Mouse (Mus musculus) hindbrain, embryonic 14.5 days (tissue): ENCODE data around the gene Sac3d1. TPM values are rescaled to one million over a fixed set of nuclear protein-coding genes. Genes with fewer than 3 reads are reported as not detected.
A peak's percentile ranks its signal among the peaks of the same experiment; 100 is the strongest.

Source experiments
- ATAC-seq: fragments of 200-750 bp; cut with Nextera tagmentation; 2 replicates; pipeline ENCODE4 v1.8.0; 2017; ENCODE audit warnings: moderate number of reproducible peaks, mild to moderate bottlenecking, moderate TSS enrichment, moderate library complexity; ENCODE audit not compliant: low FRiP score
- DNase-seq: peaks from one replicate; pipeline ENCODE4 v3.0.0-alpha.2; 2015; ENCODE audit warnings: low spot score
- H3K27ac ChIP-seq: fragments of 300-500 bp; sonication (generic); 2 replicates; pipeline ENCODE4 v1.5.1; 2014; ENCODE audit warnings: mild to moderate bottlenecking, moderate library complexity
- H3K27me3 ChIP-seq: fragments of 300-500 bp; sonication (generic); 2 replicates; pipeline ENCODE4 v1.6.1; 2014; ENCODE audit warnings: mild to moderate bottlenecking, low read length, mixed read lengths; ENCODE audit not compliant: control insufficient read depth, insufficient read depth
- H3K36me3 ChIP-seq: fragments of 300-500 bp; sonication (generic); replicated peaks from 2 replicates; pipeline ENCODE4 v1.6.1; 2014; ENCODE audit not compliant: control insufficient read depth, insufficient read depth
- H3K4me1 ChIP-seq: fragments of 300-500 bp; sonication (generic); replicated peaks from 2 replicates; pipeline ENCODE4 v1.6.1; 2014; ENCODE audit warnings: antibody characterized with exemption, low read length, mixed read lengths; ENCODE audit not compliant: control insufficient read depth, insufficient read depth
- H3K4me2 ChIP-seq: fragments of 300-500 bp; sonication (generic); replicated peaks from 2 replicates; pipeline ENCODE4 v1.6.1; 2014; ENCODE audit warnings: mild to moderate bottlenecking, moderate library complexity
- H3K4me3 ChIP-seq: fragments of 300-500 bp; sonication (generic); replicated peaks from 2 replicates; pipeline ENCODE4 v1.5.1; 2014; ENCODE audit warnings: mild to moderate bottlenecking, low read length
- H3K9ac ChIP-seq: fragments of 300-500 bp; sonication (generic); 2 replicates; pipeline ENCODE4 v1.6.1; 2014
- H3K9me3 ChIP-seq: fragments of 300-500 bp; sonication (generic); 2 replicates; pipeline ENCODE4 v1.6.1; 2016; ENCODE audit warnings: low read length; ENCODE audit not compliant: control insufficient read depth
- WGBS: fragments of 180-500 bp; shearing (Covaris S2); extraction: QIAGEN DNeasy Blood & Tissue Kit; methylation state at CpG from one replicate; pipeline ENCODE4 v1.1.7; 2014; 5-methylcytosine and 5-hydroxymethylcytosine counted together
- polyA plus RNA-seq: library from polyadenylated mRNA; unstranded; fragments of >200 nt; fragmentation: Nextera tagmentation; extraction: Ambion mirVana; gene quantifications from 2 replicates; pipeline ENCODE4 v1.2.1, GENCODE M21; 2014

The Sac3d1 gene
- polyA plus RNA-seq, 1 experiment from 2014 or later = 51.3 TPM

DNA sequence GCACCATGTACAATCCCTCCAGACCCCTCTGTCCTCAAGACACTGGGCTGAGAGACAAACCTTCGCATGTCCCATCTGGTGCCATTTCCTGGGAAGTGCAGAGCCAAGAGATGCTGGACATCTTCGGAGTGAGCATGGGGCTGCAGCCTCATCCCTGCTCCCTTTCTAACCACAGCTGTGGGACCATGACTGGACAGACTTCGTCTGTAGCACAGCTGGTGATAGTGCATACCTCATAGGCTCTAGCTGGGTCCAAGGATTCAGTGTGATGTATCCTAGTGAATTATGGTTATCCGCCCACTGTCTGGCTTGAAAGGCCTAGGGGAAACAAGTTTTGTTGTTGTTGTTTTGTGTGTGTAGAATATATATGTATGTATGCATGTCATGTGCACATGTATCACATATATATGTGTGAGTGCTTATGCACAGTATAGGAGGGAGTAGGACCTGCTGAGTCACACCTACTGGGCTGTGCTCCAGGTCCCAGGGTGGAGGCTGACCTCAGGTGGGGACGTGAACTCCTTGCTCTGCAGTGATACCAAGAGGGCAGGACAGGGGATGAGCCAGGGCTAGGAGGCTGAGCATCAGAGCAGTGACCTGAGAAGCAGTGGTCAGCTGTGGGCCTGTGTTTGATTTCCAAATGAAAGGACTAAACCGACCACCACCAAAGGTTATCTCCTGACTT, 16.1 kb downstream of the Sac3d1 start:
- no peaks in the 10 kb centered on the region for H3K36me3 ChIP-seq
- no peak overlapping the region for H3K4me2 ChIP-seq
- 81% methylated on average over 6 of the region's 6 CpGs for WGBS
- H3K4me1 ChIP-seq = no peaks in the 10 kb centered on the region
- no peak overlapping the region for H3K27ac ChIP-seq
- no peak overlapping the region for H3K9ac ChIP-seq
- H3K4me3 ChIP-seq = no peak overlapping the region
- no peak for ATAC-seq
- H3K9me3 ChIP-seq = no peaks in the 10 kb centered on the region
- no peaks in the 10 kb centered on the region for H3K27me3 ChIP-seq
- no peak for DNase-seq

GRCm38 (mm10) chr19:6101186-6101585, 17.3 kb downstream of the Sac3d1 start:
- H3K4me2 ChIP-seq = no peak overlapping the region
- ATAC-seq = no peak
- WGBS = 50% methylated on average over 6 of the region's 6 CpGs

GRCm38 (mm10) chr19:6097847-6098246, 20.6 kb downstream of the Sac3d1 start:
- Histone ChIP-seq H3K27me3 (no peaks in the 10 kb centered on the region), H3K4me3 (no peak overlapping the region), H3K9me3 (no peaks in the 10 kb centered on the region), H3K4me1 (no peaks in the 10 kb centered on the region), H3K4me2 (no peak overlapping the region), H3K36me3 (no peaks in the 10 kb centered on the region), H3K27ac (no peak overlapping the region), H3K9ac (no peak overlapping the region)
- DNase-seq (no peak), ATAC-seq (no peak)
- WGBS = 86% methylated on average over 3 of the region's 3 CpGs

More at GRCm38 (mm10) chr19:6101186-6101585, 17.3 kb downstream of the Sac3d1 start:
- no peak for DNase-seq
- Histone ChIP-seq H3K27me3 (no peaks in the 10 kb centered on the region), H3K9me3 (no peaks in the 10 kb centered on the region), H3K27ac (no peak overlapping the region), H3K36me3 (no peaks in the 10 kb centered on the region), H3K4me3 (no peak overlapping the region), H3K4me1 (no peaks in the 10 kb centered on the region), H3K9ac (no peak overlapping the region)

- Histone ChIP-seq H3K9me3 (no peaks in the 10 kb centered on the region), H3K27ac (no peak within 1 kb of the TSS), H3K36me3 (peaks cover 7% of the 10 kb centered on the region; the same call in 1 of the 2 replicates), H3K4me1 (no peaks in the 10 kb centered on the region), H3K9ac (no peak within 1 kb of the TSS), H3K4me3 (no peak within 1 kb of the TSS), H3K4me2 (no peak within 1 kb of the TSS), H3K27me3 (no peaks in the 10 kb centered on the region)
- DNase-seq (no peak), ATAC-seq (no peak)
- WGBS = 91% methylated on average over 7 of the region's 7 CpGs
These were observed 24.3 kb downstream of the Sac3d1 start, which contains the start of gene AC131692.1 for GRCm38 (mm10) chr19:6094119-6094518. TSS of gene AC131692.1 (plus strand) at chr19:6094419.

DNA sequence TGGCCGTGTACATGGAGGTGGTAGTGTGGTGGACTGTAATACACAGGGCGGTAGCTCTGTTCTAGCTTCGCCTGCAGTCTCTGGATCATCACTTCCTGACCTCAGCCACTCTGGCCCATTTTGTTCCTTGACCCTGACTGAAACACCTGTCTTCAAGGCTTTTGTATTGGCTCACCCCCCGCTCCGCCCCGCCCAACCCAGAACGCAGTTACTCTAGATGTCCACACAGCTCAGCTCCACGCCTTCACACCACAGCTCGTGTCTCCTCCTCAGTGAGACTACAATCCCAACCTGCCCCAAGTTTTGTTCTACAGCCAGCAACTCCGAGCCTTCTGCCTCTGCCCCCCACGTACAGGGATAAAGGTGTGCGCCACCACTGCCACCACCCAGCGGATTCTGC, 29.6 kb downstream of the Sac3d1 start:
- Histone ChIP-seq H3K4me2 (no peak overlapping the region), H3K27me3 (no peaks in the 10 kb centered on the region), H3K27ac (no peak overlapping the region), H3K9me3 (no peaks in the 10 kb centered on the region), H3K4me3 (no peak overlapping the region), H3K4me1 (peaks cover 9% of the 10 kb centered on the region), H3K9ac (no peak overlapping the region), H3K36me3 (peaks cover 7% of the 10 kb centered on the region; the same call in 1 of the 2 replicates)
- 96% methylated on average over 13 of the region's 13 CpGs for WGBS
- no peak for ATAC-seq
- DNase-seq = no peak

DNA sequence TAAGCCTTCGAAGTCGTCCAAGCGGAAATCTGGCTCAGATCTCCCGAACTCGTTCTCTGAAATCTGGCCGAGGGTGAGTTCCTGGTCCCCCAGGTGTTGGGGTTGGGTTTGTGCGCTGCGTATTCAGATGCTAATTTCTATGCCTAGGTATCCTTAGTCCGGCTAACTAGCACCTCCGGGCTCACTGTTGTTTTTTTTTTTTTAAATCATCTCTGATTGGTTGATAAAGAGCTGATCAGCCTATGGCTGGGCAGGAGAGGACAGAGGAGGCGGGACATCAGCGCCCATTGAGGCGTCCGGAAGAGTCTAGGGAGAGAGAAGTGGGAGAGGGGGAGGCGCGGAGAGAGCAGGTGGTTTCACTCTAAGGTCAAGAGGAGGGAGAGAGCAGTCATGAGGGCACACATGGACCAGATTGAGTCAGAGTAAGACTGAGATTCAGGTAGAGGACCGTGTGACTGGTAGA, 33.0 kb downstream of the Sac3d1 start:
- Histone ChIP-seq H3K36me3 (peaks cover 25% of the 10 kb centered on the region), H3K4me1 (peaks cover 14% of the 10 kb centered on the region), H3K9me3 (no peaks in the 10 kb centered on the region), H3K27me3 (no peaks in the 10 kb centered on the region), H3K4me2 (peak overlapping the region; percentile 92), H3K9ac (no peak overlapping the region; the same call in 1 of the 2 replicates), H3K27ac (no peak overlapping the region), H3K4me3 (peak overlapping the region; percentile 47)
- whole genome bisulfite sequencing = 0% methylated on average over 17 of the region's 17 CpGs
- ATAC-seq (peak; percentile 71), DNase-seq (peak; percentile 62)

- peak; percentile 91 for ATAC-seq
- Histone ChIP-seq H3K27ac (peak within 1 kb of the TSS; percentile 26; the same call in 1 of the 2 replicates), H3K27me3 (no peaks in the 10 kb centered on the region), H3K4me3 (peak within 1 kb of the TSS; percentile 47), H3K9me3 (no peaks in the 10 kb centered on the region), H3K4me2 (peak within 1 kb of the TSS; percentile 92), H3K9ac (peak within 1 kb of the TSS; percentile 68), H3K4me1 (peaks cover 14% of the 10 kb centered on the region), H3K36me3 (peaks cover 29% of the 10 kb centered on the region)
- DNase-seq = peak; percentile 100
- under 1% methylated on average over 58 of the region's 58 CpGs for WGBS
These were observed 33.8 kb downstream of the Sac3d1 start, which contains the start of the genes Zfpl1 and Cdca5 for GRCm38 (mm10) chr19:6084478-6085248. TSS of gene Zfpl1 (minus strand) at chr19:6084956. TSS of gene Cdca5 (plus strand) at chr19:6084983.

- peaks cover 37% of the 10 kb centered on the region for H3K36me3 ChIP-seq
- no peak within 1 kb of the TSS for H3K4me3 ChIP-seq
- no peak within 1 kb of the TSS for H3K9ac ChIP-seq
- no peaks in the 10 kb centered on the region for H3K27me3 ChIP-seq
- H3K9me3 ChIP-seq = no peaks in the 10 kb centered on the region
- ATAC-seq (no peak), DNase-seq (no peak)
- H3K4me1 ChIP-seq = peaks cover 14% of the 10 kb centered on the region
- H3K4me2 ChIP-seq = no peak within 1 kb of the TSS
- WGBS = 91% methylated on average over 9 of the region's 9 CpGs
- H3K27ac ChIP-seq = no peak within 1 kb of the TSS
These were observed 36.3 kb downstream of the Sac3d1 start, which contains the start of gene Gm28374 for GRCm38 (mm10) chr19:6082156-6082555. TSS of gene Gm28374 (minus strand) at chr19:6082256.

DNA sequence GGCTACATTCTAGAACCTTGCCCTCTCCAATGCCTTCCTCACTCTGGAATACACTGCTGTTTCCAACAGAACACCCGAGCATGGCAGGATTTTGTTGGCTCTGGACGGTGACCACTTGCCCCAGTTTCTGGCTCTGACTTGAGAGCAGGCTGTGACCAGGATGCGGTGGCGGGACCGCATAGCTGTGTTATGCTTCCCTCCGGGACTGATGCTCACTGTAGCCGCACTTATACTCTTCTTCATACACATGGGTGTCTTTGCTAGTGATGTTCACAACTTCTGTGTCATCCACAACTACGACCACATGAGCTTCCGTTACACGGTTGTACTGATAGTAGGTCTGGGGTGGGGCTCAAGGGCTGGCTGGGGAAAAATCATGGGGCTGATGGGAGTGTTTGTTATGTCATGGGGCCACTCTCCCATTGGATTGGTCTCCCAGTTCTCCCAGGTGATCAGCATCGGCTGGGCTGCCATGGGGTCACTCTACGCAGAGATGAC, 38.4 kb downstream of the Sac3d1 start, which contains the start of gene Tmem262:
TSS of gene Tmem262 (plus strand) at position 51 of the 498 bp plus-strand sequence.
- no peak within 1 kb of the TSS for H3K27ac ChIP-seq
- H3K36me3 ChIP-seq = peaks cover 42% of the 10 kb centered on the region
- DNase-seq (no peak), ATAC-seq (no peak)
- no peaks in the 10 kb centered on the region for H3K9me3 ChIP-seq
- peaks cover 19% of the 10 kb centered on the region for H3K4me1 ChIP-seq
- H3K27me3 ChIP-seq = no peaks in the 10 kb centered on the region
- 97% methylated on average over 12 of the region's 12 CpGs for WGBS
- H3K4me2 ChIP-seq = no peak within 1 kb of the TSS
- no peak within 1 kb of the TSS for H3K9ac ChIP-seq
- no peak within 1 kb of the TSS for H3K4me3 ChIP-seq
